In the genomic region with DNA sequence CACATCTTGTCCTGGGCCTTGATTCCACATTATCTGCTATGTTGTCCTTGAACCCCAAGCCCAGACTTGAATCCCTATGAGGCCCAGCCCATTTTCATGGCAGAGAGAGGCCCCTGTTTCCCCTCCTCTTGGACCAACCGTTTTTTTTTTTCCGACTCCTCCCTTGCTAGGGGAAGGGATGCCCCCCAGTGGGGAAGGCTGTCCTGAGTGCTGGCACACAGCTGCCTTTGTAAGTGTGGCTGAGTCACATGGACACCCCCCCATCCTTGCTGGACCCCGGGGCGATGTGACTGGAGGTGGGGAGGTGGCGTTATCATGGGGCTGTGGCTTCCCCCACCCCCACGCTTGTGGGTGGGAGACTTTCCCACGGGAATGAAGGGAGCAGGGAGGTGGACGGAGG, we compare ENCODE assay signal across 13 mouse cellular contexts. TPM values are rescaled to one million over a fixed set of nuclear protein-coding genes. Genes with fewer than 3 reads are reported as not detected.
DNase-seq lines count a peak whose midpoint lies in the region; ATAC-seq and TF ChIP-seq lines count a peak whose summit lies in the region.
"Had no signal": no experiment of that assay in that cellular context is flagged by ENCODE, and none has a peak within 500 bp of the region (broad histone marks: within the 10 kb centered on the region; RNA-seq: fewer than 3 reads in every experiment).

No protein-coding gene starts in this region.

- H3K27ac ChIP-seq in hindbrain, postnatal 0 days, result peak overlapping the region; percentile 68; the same call in 1 of the 2 replicates
- H3K27ac ChIP-seq in hindbrain, embryonic 11.5 days (ENCODE audit: low read depth, low read length), result no peak overlapping the region
- peak overlapping the region; percentile 57; the same call in 1 of the 2 replicates for H3K27ac ChIP-seq in midbrain, embryonic 14.5 days (replicated peaks; ENCODE audit: low read depth, low read length)
- no peak overlapping the region for H3K27ac ChIP-seq in midbrain, embryonic 16.5 days (ENCODE audit: low read length)
- H3K27ac ChIP-seq in forebrain, postnatal 0 days (ENCODE audit: low read depth, low read length), result peak overlapping the region; percentile 78; the same call in 1 of the 2 replicates
- peak overlapping the region; percentile 54 for H3K27ac ChIP-seq in liver, embryonic 12.5 days
- H3K27ac ChIP-seq: heart, embryonic 15.5 days; limb, embryonic 13.5 days had no signal

- no peaks in the 10 kb centered on the region for H3K27me3 ChIP-seq in hindbrain, postnatal 0 days (ENCODE audit: insufficient read depth, low read length)
- H3K27me3 ChIP-seq in hindbrain, embryonic 11.5 days (ENCODE audit: control insufficient read depth, insufficient read depth, low read length), result no peaks in the 10 kb centered on the region
- H3K27me3 ChIP-seq in midbrain, embryonic 14.5 days (ENCODE audit: control insufficient read depth, insufficient read depth, low read length), result no peaks in the 10 kb centered on the region
- no peaks in the 10 kb centered on the region for H3K27me3 ChIP-seq in midbrain, embryonic 16.5 days (ENCODE audit: control insufficient read depth, insufficient read depth, low read depth, low read length)
- H3K27me3 ChIP-seq in forebrain, postnatal 0 days (ENCODE audit: insufficient read depth, low read length), result no peaks in the 10 kb centered on the region
- peaks cover 8% of the 10 kb centered on the region; the same call in 1 of the 2 replicates for H3K27me3 ChIP-seq in liver, embryonic 12.5 days (replicated peaks)

- H3K9me3 ChIP-seq in hindbrain, postnatal 0 days (ENCODE audit: low read length), result no peaks in the 10 kb centered on the region
- H3K9me3 ChIP-seq in hindbrain, embryonic 11.5 days (ENCODE audit: control insufficient read depth, low read length), result no peaks in the 10 kb centered on the region
- H3K9me3 ChIP-seq in midbrain, embryonic 14.5 days (ENCODE audit: control insufficient read depth, low read length), result no peaks in the 10 kb centered on the region
- H3K9me3 ChIP-seq in midbrain, embryonic 16.5 days (replicated peaks; ENCODE audit: control insufficient read depth, low read length, poor library complexity, severe bottlenecking), result no peaks in the 10 kb centered on the region
- H3K9me3 ChIP-seq in forebrain, postnatal 0 days (ENCODE audit: low read length), result no peaks in the 10 kb centered on the region
- H3K9me3 ChIP-seq in liver, embryonic 12.5 days (replicated peaks), result no peaks in the 10 kb centered on the region
- H3K9me3 ChIP-seq: heart, embryonic 15.5 days; limb, embryonic 13.5 days had no signal

- H3K9ac ChIP-seq in hindbrain, postnatal 0 days (replicated peaks; ENCODE audit: low read length), result no peak overlapping the region
- no peak overlapping the region for H3K9ac ChIP-seq in hindbrain, embryonic 11.5 days (ENCODE audit: low read depth, low read length)
- no peak overlapping the region for H3K9ac ChIP-seq in midbrain, embryonic 14.5 days (replicated peaks; ENCODE audit: low read length)
- H3K9ac ChIP-seq in midbrain, embryonic 16.5 days (ENCODE audit: low read depth, low read length), result no peak overlapping the region
- H3K9ac ChIP-seq in forebrain, postnatal 0 days, result no peak overlapping the region
- no peak overlapping the region for H3K9ac ChIP-seq in liver, embryonic 12.5 days
- H3K9ac ChIP-seq: heart, embryonic 15.5 days; limb, embryonic 13.5 days had no signal

- no peak overlapping the region for H3K4me3 ChIP-seq in hindbrain, postnatal 0 days (ENCODE audit: low read length)
- H3K4me3 ChIP-seq in hindbrain, embryonic 11.5 days (ENCODE audit: low read depth, low read length), result no peak overlapping the region
- no peak overlapping the region for H3K4me3 ChIP-seq in midbrain, embryonic 14.5 days (replicated peaks; ENCODE audit: low read depth, low read length)
- H3K4me3 ChIP-seq in midbrain, embryonic 16.5 days (ENCODE audit: low read depth, low read length), result no peak overlapping the region
- no peak overlapping the region for H3K4me3 ChIP-seq in forebrain, postnatal 0 days (ENCODE audit: low read depth, low read length)
- no peak overlapping the region for H3K4me3 ChIP-seq in liver, embryonic 12.5 days
- H3K4me3 ChIP-seq: heart, embryonic 15.5 days; limb, embryonic 13.5 days had no signal

- DNase-seq in hindbrain, postnatal 0 days (ENCODE audit: low spot score), result no peak
- no peak for DNase-seq in hindbrain, embryonic 11.5 days (ENCODE audit: low spot score)
- no peak for DNase-seq in midbrain, embryonic 14.5 days
- no peak for DNase-seq in forebrain, postnatal 0 days
- no peak for DNase-seq in cerebellum, adult 11 months
- no peak for DNase-seq in gastrocnemius, adult 8-10 months (ENCODE audit: low spot score in 2 of 2)
- DNase-seq: cerebellum, postnatal 10 days; gastrocnemius, postnatal 25 days had no signal

- TF ChIP-seq CTCF in hindbrain, postnatal 0 days (IDR thresholded peaks at IDR 0.05; ENCODE audit: low read depth), result no peak
- no peak for TF ChIP-seq CTCF in forebrain, postnatal 0 days (IDR thresholded peaks at IDR 0.05; ENCODE audit: low read depth)

- no peak overlapping the region for H3K4me2 ChIP-seq in hindbrain, postnatal 0 days (ENCODE audit: low read depth, low read length)
- H3K4me2 ChIP-seq in hindbrain, embryonic 11.5 days (replicated peaks; ENCODE audit: low read depth, low read length), result no peak overlapping the region
- H3K4me2 ChIP-seq in midbrain, embryonic 14.5 days (ENCODE audit: low read length), result no peak overlapping the region
- H3K4me2 ChIP-seq in midbrain, embryonic 16.5 days (ENCODE audit: low read length), result no peak overlapping the region
- no peak overlapping the region for H3K4me2 ChIP-seq in forebrain, postnatal 0 days (ENCODE audit: low read depth)
- H3K4me2 ChIP-seq in liver, embryonic 12.5 days, result 0 out of 2 replicates have a peak overlapping the region, but pooled peaks have one; percentile 4
- H3K4me2 ChIP-seq: heart, embryonic 15.5 days; limb, embryonic 13.5 days had no signal

- H3K4me1 ChIP-seq in hindbrain, postnatal 0 days (ENCODE audit: insufficient read depth, low read length), result peaks cover 46% of the 10 kb centered on the region
- peaks cover 15% of the 10 kb centered on the region for H3K4me1 ChIP-seq in hindbrain, embryonic 11.5 days (replicated peaks; ENCODE audit: control insufficient read depth, insufficient read depth, low read length)
- H3K4me1 ChIP-seq in midbrain, embryonic 14.5 days (ENCODE audit: control insufficient read depth, insufficient read depth, low read length), result peaks cover 60% of the 10 kb centered on the region
- H3K4me1 ChIP-seq in midbrain, embryonic 16.5 days (ENCODE audit: control insufficient read depth, insufficient read depth, low read length), result peaks cover 47% of the 10 kb centered on the region
- H3K4me1 ChIP-seq in forebrain, postnatal 0 days (ENCODE audit: insufficient read depth), result peaks cover 31% of the 10 kb centered on the region
- H3K4me1 ChIP-seq in liver, embryonic 12.5 days, result peaks cover 83% of the 10 kb centered on the region

- ATAC-seq in hindbrain, postnatal 0 days, result no peak
- ATAC-seq in hindbrain, embryonic 11.5 days (ENCODE audit: low FRiP score), result no peak
- no peak for ATAC-seq in midbrain, embryonic 14.5 days (ENCODE audit: low FRiP score, low TSS enrichment)
- ATAC-seq in midbrain, embryonic 16.5 days, result no peak
- ATAC-seq in forebrain, postnatal 0 days, result no peak
- ATAC-seq in liver, embryonic 12.5 days, result no peak

- H3K36me3 ChIP-seq in hindbrain, postnatal 0 days (ENCODE audit: insufficient read depth, low read length), result no peaks in the 10 kb centered on the region
- no peaks in the 10 kb centered on the region for H3K36me3 ChIP-seq in hindbrain, embryonic 11.5 days (ENCODE audit: control insufficient read depth, insufficient read depth, low read length)
- H3K36me3 ChIP-seq in midbrain, embryonic 14.5 days (ENCODE audit: control insufficient read depth, insufficient read depth, low read length), result no peaks in the 10 kb centered on the region
- no peaks in the 10 kb centered on the region for H3K36me3 ChIP-seq in midbrain, embryonic 16.5 days (ENCODE audit: control insufficient read depth, insufficient read depth, low read length)
- H3K36me3 ChIP-seq in forebrain, postnatal 0 days (ENCODE audit: insufficient read depth), result no peaks in the 10 kb centered on the region
- no peaks in the 10 kb centered on the region for H3K36me3 ChIP-seq in liver, embryonic 12.5 days
- H3K36me3 ChIP-seq: heart, embryonic 15.5 days; limb, embryonic 13.5 days had no signal

- WGBS in hindbrain, postnatal 0 days, result 44% methylated on average over 8 of the region's 8 CpGs
- WGBS in hindbrain, embryonic 11.5 days, result 59% methylated on average over 8 of the region's 8 CpGs
- WGBS in midbrain, embryonic 14.5 days, result 60% methylated on average over 8 of the region's 8 CpGs
- WGBS in midbrain, embryonic 16.5 days, result 63% methylated on average over 8 of the region's 8 CpGs
- WGBS in forebrain, postnatal 0 days, result 46% methylated on average over 8 of the region's 8 CpGs
- WGBS in liver, embryonic 12.5 days (ENCODE audit: insufficient replicate concordance), result 32% methylated on average over 8 of the region's 8 CpGs

RNA-seq across cellular contexts. Expression of a gene that starts 6.4 kb away (rescaled TPM):
- total RNA-seq in hindbrain, postnatal 0 days (2014; rRNA removed), result 236 and 284 TPM in 2 replicates
- polyA plus RNA-seq in hindbrain, postnatal 0 days (2015; fragmentation: Nextera tagmentation; extraction: Ambion mirVana), result 105 TPM in 2 replicates
- polyA plus RNA-seq in hindbrain, embryonic 11.5 days (2014; fragmentation: Nextera tagmentation; extraction: Ambion mirVana), result 138 and 160 TPM in 2 replicates
- 112 and 165 TPM in 2 replicates for polyA plus RNA-seq in midbrain, embryonic 14.5 days (2014; fragmentation: Nextera tagmentation; extraction: Ambion mirVana)
- 147 and 153 TPM in 2 replicates for polyA plus RNA-seq in midbrain, embryonic 16.5 days (2015; fragmentation: Nextera tagmentation; extraction: Ambion mirVana)
- 107 and 188 TPM in 2 replicates for total RNA-seq in forebrain, postnatal 0 days (2014; rRNA removed)
- 79.8 and 101 TPM in 2 replicates for polyA plus RNA-seq in forebrain, postnatal 0 days (2015; fragmentation: Nextera tagmentation; extraction: Ambion mirVana)
- polyA plus RNA-seq in liver, embryonic 12.5 days (2016; fragmentation: Nextera tagmentation; extraction: Ambion mirVana), result 78.5 and 80.9 TPM in 2 replicates
- total RNA-seq in gastrocnemius, adult 8-10 months (2022), result 10 to 100 TPM; 11.1 to 18.9 (median 12.8) TPM

RNA-seq across cellular contexts. Expression of a gene that starts 36.5 kb away (rescaled TPM):
- total RNA-seq in hindbrain, postnatal 0 days (2014; rRNA removed), result 1.3 TPM in 2 replicates
- polyA plus RNA-seq in hindbrain, postnatal 0 days (2015; fragmentation: Nextera tagmentation; extraction: Ambion mirVana), result 0.52 and 0.54 TPM in 2 replicates
- polyA plus RNA-seq in hindbrain, embryonic 11.5 days (2014; fragmentation: Nextera tagmentation; extraction: Ambion mirVana), result 2.5 and 4.7 TPM in 2 replicates
- 0.24 and 1.3 TPM in 2 replicates for polyA plus RNA-seq in midbrain, embryonic 14.5 days (2014; fragmentation: Nextera tagmentation; extraction: Ambion mirVana)
- 0.56 and 0.64 TPM in 2 replicates for polyA plus RNA-seq in midbrain, embryonic 16.5 days (2015; fragmentation: Nextera tagmentation; extraction: Ambion mirVana)
- 0.67 and 1.2 TPM in 2 replicates for total RNA-seq in forebrain, postnatal 0 days (2014; rRNA removed)
- 0.47 and 0.69 TPM in 2 replicates for polyA plus RNA-seq in forebrain, postnatal 0 days (2015; fragmentation: Nextera tagmentation; extraction: Ambion mirVana)
- polyA plus RNA-seq in liver, embryonic 12.5 days (2016; fragmentation: Nextera tagmentation; extraction: Ambion mirVana), result 7.9 and 8.7 TPM in 2 replicates
- under 1 TPM in 3 of 4 experiments, not detected in 1; 0.13 to 0.27 (median 0.18) TPM for total RNA-seq in gastrocnemius, adult 8-10 months (2022)

RNA-seq across cellular contexts. Expression of a gene that starts 57.5 kb away (rescaled TPM):
- total RNA-seq in hindbrain, postnatal 0 days (2014; rRNA removed), result not detected in 2 replicates
- 0.11 TPM in 1 of 2 replicates, not detected in the other for polyA plus RNA-seq in hindbrain, postnatal 0 days (2015; fragmentation: Nextera tagmentation; extraction: Ambion mirVana)
- 0.14 TPM in 2 replicates for polyA plus RNA-seq in hindbrain, embryonic 11.5 days (2014; fragmentation: Nextera tagmentation; extraction: Ambion mirVana)
- polyA plus RNA-seq in midbrain, embryonic 14.5 days (2014; fragmentation: Nextera tagmentation; extraction: Ambion mirVana), result 0.12 TPM in 1 of 2 replicates, not detected in the other
- polyA plus RNA-seq in midbrain, embryonic 16.5 days (2015; fragmentation: Nextera tagmentation; extraction: Ambion mirVana), result 0.62 TPM in 1 of 2 replicates, not detected in the other
- total RNA-seq in forebrain, postnatal 0 days (2014; rRNA removed), result 0.10 TPM in 1 of 2 replicates, not detected in the other
- polyA plus RNA-seq in forebrain, postnatal 0 days (2015; fragmentation: Nextera tagmentation; extraction: Ambion mirVana), result 0.06 and 0.12 TPM in 2 replicates
- polyA plus RNA-seq in liver, embryonic 12.5 days (2016; fragmentation: Nextera tagmentation; extraction: Ambion mirVana), result 0.90 and 0.91 TPM in 2 replicates
- total RNA-seq in gastrocnemius, adult 8-10 months (2022), result under 1 TPM in 1 of 4 experiments, not detected in 3; 0.09 TPM
- total RNA-seq: gastrocnemius, postnatal 25 days had no signal
- polyA plus RNA-seq: embryonic facial prominence, embryonic 11.5 days had no signal

Comparison
In these comparisons a context has a peak if more than half of its experiments do, and no peak if none do; other contexts are left out.
1. H3K27ac ChIP-seq: peak in hindbrain, postnatal 0 days (single experiment), midbrain, embryonic 14.5 days (single experiment), forebrain, postnatal 0 days (single experiment) and liver, embryonic 12.5 days (single experiment); none in hindbrain, embryonic 11.5 days (single experiment) and midbrain, embryonic 16.5 days (single experiment).